Mouse (Mus musculus) hindbrain, embryonic 14.5 days (tissue): ENCODE results near the gene Greb1. TPM values are rescaled to one million over a fixed set of nuclear protein-coding genes. Genes with fewer than 3 reads are reported as not detected.

Experiments
- ATAC-seq: fragments of 200-750 bp; cut with Nextera tagmentation; 2 replicates; pipeline ENCODE4 v1.8.0; 2017; ENCODE audit warnings: moderate number of reproducible peaks, mild to moderate bottlenecking, moderate TSS enrichment, moderate library complexity; ENCODE audit not compliant: low FRiP score
- DNase-seq: peaks from one replicate; pipeline ENCODE4 v3.0.0-alpha.2; 2015; ENCODE audit warnings: low spot score
- H3K27ac ChIP-seq: fragments of 300-500 bp; sonication (generic); 2 replicates; pipeline ENCODE4 v1.5.1; 2014; ENCODE audit warnings: mild to moderate bottlenecking, moderate library complexity
- H3K27me3 ChIP-seq: fragments of 300-500 bp; sonication (generic); 2 replicates; pipeline ENCODE4 v1.6.1; 2014; ENCODE audit warnings: mild to moderate bottlenecking, low read length, mixed read lengths; ENCODE audit not compliant: control insufficient read depth, insufficient read depth
- H3K36me3 ChIP-seq: fragments of 300-500 bp; sonication (generic); replicated peaks from 2 replicates; pipeline ENCODE4 v1.6.1; 2014; ENCODE audit not compliant: control insufficient read depth, insufficient read depth
- H3K4me1 ChIP-seq: fragments of 300-500 bp; sonication (generic); replicated peaks from 2 replicates; pipeline ENCODE4 v1.6.1; 2014; ENCODE audit warnings: antibody characterized with exemption, low read length, mixed read lengths; ENCODE audit not compliant: control insufficient read depth, insufficient read depth
- H3K4me2 ChIP-seq: fragments of 300-500 bp; sonication (generic); replicated peaks from 2 replicates; pipeline ENCODE4 v1.6.1; 2014; ENCODE audit warnings: mild to moderate bottlenecking, moderate library complexity
- H3K4me3 ChIP-seq: fragments of 300-500 bp; sonication (generic); replicated peaks from 2 replicates; pipeline ENCODE4 v1.5.1; 2014; ENCODE audit warnings: mild to moderate bottlenecking, low read length
- H3K9ac ChIP-seq: fragments of 300-500 bp; sonication (generic); 2 replicates; pipeline ENCODE4 v1.6.1; 2014
- H3K9me3 ChIP-seq: fragments of 300-500 bp; sonication (generic); 2 replicates; pipeline ENCODE4 v1.6.1; 2016; ENCODE audit warnings: low read length; ENCODE audit not compliant: control insufficient read depth
- WGBS: fragments of 180-500 bp; shearing (Covaris S2); extraction: QIAGEN DNeasy Blood & Tissue Kit; methylation state at CpG from one replicate; pipeline ENCODE4 v1.1.7; 2014; 5-methylcytosine and 5-hydroxymethylcytosine counted together
- polyA plus RNA-seq: library from polyadenylated mRNA; unstranded; fragments of >200 nt; fragmentation: Nextera tagmentation; extraction: Ambion mirVana; gene quantifications from 2 replicates; pipeline ENCODE4 v1.2.1, GENCODE M21; 2014

Gene Greb1
- polyA plus RNA-seq, 1 experiment from 2014 or later: 0.88 TPM

DNA sequence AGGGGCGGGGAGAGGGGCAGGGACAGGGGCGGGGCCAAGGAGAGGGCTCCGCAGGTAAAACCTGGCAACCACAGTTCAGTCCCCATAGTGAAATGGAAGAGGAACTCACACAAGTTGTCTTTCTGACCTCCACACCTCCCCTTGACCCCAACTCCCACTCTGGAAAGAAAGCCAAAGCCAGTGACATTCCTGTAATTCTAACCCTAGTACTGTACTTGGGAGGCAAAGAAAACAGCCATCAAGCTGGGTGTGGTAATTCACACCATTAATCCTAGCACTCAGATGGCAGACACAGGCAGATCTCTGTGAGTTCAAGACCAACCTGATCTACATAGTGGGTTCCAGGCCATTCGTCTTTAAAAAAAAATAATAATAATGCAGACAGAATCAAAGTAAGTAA, 7.3 kb downstream of the Greb1 start:
- Histone ChIP-seq H3K27me3 (no peaks in the 10 kb centered on the region), H3K9ac (no peak overlapping the region), H3K4me1 (no peaks in the 10 kb centered on the region), H3K27ac (no peak overlapping the region), H3K36me3 (no peaks in the 10 kb centered on the region), H3K4me2 (no peak overlapping the region), H3K9me3 (no peaks in the 10 kb centered on the region), H3K4me3 (no peak overlapping the region)
- WGBS: 86% methylated on average over 4 of the region's 4 CpGs
- ATAC-seq (no peak), DNase-seq (no peak)

DNA sequence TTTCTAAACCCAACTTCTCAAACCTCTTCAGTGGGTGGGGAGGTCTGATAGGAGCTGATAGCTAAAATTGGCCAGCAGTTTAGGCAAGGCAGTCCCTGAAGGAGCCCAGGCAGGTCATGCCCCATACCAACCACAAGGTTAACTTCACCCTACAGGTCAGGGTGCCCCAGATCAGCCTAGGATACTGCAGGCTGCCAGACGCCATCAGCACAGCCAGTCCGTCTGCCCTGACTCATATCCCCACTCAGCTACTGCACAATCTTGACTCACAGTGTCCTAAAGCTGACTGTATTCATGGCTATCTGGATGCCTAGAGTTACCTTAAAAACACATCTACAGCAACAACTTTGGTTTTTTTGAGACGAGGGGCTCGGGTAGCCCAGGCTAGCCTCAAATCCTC, 10.2 kb downstream of the Greb1 start:
- WGBS: 31% methylated on average over 4 of the region's 4 CpGs
- H3K27ac ChIP-seq: no peak overlapping the region
- no peak overlapping the region for H3K4me2 ChIP-seq
- DNase-seq (no peak), ATAC-seq (no peak)
- H3K27me3 ChIP-seq: no peaks in the 10 kb centered on the region
- H3K36me3 ChIP-seq: no peaks in the 10 kb centered on the region
- H3K4me1 ChIP-seq: no peaks in the 10 kb centered on the region
- H3K9me3 ChIP-seq: no peaks in the 10 kb centered on the region
- H3K9ac ChIP-seq: no peak overlapping the region
- H3K4me3 ChIP-seq: no peak overlapping the region

DNA sequence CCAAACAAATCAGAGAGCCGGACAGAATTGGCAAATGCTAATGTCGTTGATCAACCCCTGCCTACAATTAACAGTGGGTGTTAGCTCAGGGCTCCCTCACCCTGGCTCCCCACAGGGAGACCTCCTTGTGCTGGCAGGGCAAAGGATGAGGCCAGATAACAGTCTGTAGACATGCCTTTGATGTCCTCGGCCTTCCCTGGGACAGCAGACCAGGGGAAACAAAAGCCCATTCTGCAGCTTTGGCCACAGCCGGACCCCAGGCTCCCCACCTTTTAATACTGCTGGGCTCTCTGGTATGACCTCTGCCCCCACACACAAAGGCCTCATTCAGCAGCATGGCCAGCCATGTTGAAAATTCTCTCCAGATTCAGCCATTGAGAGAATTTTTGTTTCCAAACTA, 10.9 kb downstream of the Greb1 start:
- 6% methylated on average over 4 of the region's 4 CpGs for WGBS
- no peaks in the 10 kb centered on the region for H3K4me1 ChIP-seq
- H3K9ac ChIP-seq: no peak overlapping the region
- no peak overlapping the region for H3K4me2 ChIP-seq
- no peaks in the 10 kb centered on the region for H3K9me3 ChIP-seq
- DNase-seq (no peak), ATAC-seq (no peak)
- no peak overlapping the region for H3K27ac ChIP-seq
- H3K36me3 ChIP-seq: no peaks in the 10 kb centered on the region
- H3K27me3 ChIP-seq: no peaks in the 10 kb centered on the region
- no peak overlapping the region for H3K4me3 ChIP-seq

DNA sequence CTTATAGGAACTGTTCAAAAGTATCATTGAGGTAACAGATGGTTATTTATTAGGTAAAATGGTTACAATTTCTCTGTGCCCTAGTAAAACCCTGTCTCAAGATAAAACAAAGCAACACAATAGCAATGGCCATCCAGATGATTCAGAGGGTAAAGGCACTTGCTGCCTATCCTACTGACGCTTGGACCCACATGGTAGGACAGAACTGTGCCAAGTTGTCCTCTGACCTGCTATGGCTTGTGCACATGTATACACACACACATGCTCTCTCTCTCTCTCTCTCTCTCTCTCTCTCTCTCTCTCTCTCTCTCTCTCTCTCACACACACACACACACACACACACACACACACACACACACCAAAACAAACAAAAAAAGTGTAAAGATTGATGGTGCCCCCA, 11.5 kb downstream of the Greb1 start:
- Histone ChIP-seq H3K4me3 (no peak overlapping the region), H3K36me3 (no peaks in the 10 kb centered on the region), H3K27me3 (no peaks in the 10 kb centered on the region), H3K9me3 (no peaks in the 10 kb centered on the region), H3K9ac (no peak overlapping the region), H3K4me2 (no peak overlapping the region), H3K4me1 (no peaks in the 10 kb centered on the region), H3K27ac (no peak overlapping the region)
- 7% methylated on average over 1 of the region's 1 CpGs for WGBS
- DNase-seq: no peak
- ATAC-seq: no peak

DNA sequence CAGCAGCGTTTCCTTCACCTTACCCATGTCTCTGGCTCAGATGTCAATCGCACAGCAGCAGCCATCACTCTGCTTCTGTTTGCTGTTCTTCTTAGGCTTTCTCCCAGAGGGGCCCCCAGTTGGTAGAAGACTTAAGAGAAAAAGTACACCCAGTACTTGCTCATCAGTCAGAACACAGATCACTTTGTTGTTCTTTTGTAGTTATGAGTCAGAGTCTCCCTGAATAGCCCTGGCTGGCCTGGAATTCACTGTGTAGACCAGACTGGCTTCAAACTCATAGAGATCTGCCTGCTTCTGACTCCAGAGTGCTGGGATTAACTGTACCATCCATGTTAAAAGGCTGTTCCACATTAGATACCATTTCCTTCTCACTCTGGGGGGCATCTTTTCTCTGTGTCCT, 12.1 kb downstream of the Greb1 start:
- Histone ChIP-seq H3K36me3 (no peaks in the 10 kb centered on the region), H3K27me3 (no peaks in the 10 kb centered on the region), H3K27ac (no peak overlapping the region), H3K4me1 (no peaks in the 10 kb centered on the region), H3K9me3 (no peaks in the 10 kb centered on the region), H3K9ac (no peak overlapping the region), H3K4me2 (no peak overlapping the region), H3K4me3 (no peak overlapping the region)
- no peak for DNase-seq
- no peak for ATAC-seq
- 42% methylated on average over 2 of the region's 2 CpGs for WGBS

DNA sequence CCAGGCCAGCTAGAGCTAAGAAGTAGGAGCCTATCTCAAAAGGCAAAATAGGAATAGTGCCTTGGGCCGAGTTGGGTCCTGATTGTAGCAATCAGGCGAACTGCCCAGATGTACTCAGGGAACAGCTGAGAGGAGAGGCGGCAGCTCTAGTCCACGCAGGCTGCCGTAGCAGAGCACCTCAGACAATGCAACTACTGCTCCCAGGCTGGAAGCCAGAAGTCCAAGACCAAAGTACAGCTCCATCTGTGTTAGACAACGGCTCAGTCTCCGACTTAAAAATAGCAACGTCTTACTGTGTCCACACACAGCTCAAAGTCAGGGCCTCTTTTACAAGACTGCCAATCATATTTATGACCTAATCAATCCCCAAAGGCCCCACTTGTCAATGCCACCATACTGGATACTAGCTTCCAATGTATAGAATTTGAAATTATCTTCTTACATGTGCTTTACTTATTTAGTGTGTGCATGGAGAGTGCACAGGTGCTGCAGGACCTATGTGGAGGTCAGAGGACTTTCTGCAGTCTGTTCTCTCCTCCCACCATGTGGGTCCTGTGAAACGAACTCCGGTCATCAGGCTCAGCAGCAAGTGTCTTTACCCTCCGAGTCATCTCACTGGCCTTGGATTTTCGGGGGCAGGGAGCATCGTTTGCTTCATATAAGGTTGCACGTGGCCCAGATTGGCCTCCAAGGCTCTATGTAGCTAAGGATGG, 19.5 kb downstream of the Greb1 start:
- Histone ChIP-seq H3K27ac (no peak overlapping the region), H3K4me1 (no peaks in the 10 kb centered on the region), H3K9me3 (no peaks in the 10 kb centered on the region), H3K27me3 (no peaks in the 10 kb centered on the region), H3K9ac (no peak overlapping the region), H3K4me3 (no peak overlapping the region), H3K36me3 (no peaks in the 10 kb centered on the region), H3K4me2 (no peak overlapping the region)
- DNase-seq (no peak), ATAC-seq (no peak)
- 86% methylated on average over 14 of the region's 14 CpGs for WGBS

DNA sequence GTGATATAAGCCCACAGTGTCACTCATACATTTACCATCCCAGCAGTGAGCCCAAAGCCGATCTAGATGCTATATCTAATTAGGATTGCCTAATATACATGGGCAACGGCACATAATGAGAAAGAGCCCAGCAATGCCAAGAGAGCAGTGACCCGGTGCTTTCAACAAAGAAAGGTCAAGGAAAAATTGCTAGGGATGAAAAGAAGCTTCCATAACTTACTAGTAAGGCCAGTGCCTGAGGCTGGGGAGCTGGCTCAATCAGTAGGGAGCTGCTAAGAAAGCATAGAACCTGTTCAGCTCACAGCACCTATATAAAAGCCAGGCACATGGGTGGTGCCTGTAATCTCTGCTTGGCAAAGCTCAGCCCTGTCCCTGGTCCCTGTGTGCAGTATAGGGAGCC, 20.4 kb downstream of the Greb1 start:
- no peaks in the 10 kb centered on the region for H3K9me3 ChIP-seq
- no peaks in the 10 kb centered on the region for H3K36me3 ChIP-seq
- H3K4me2 ChIP-seq: no peak overlapping the region
- no peaks in the 10 kb centered on the region for H3K27me3 ChIP-seq
- H3K27ac ChIP-seq: no peak overlapping the region
- ATAC-seq: no peak
- no peak overlapping the region for H3K4me3 ChIP-seq
- no peak for DNase-seq
- 69% methylated on average over 3 of the region's 3 CpGs for WGBS
- H3K4me1 ChIP-seq: no peaks in the 10 kb centered on the region
- no peak overlapping the region for H3K9ac ChIP-seq

DNA sequence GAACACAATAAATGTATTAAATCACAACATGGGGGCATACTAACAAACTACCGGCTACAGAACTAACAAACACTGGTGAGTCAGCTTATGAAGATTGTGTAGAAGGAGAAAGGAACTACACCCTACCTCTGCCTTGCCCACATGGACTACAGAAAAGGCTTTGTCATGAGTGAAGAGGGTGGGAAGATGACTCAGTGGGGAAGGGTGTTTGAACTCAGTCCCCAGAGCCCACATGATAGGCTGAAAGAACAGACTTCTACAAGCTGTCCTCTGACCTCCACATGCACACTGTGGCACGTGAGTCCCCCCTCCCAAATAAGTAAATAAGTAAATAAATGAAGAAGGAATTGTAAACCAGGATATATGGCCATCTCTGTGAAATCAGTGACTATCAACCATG, 21.5 kb downstream of the Greb1 start:
- Histone ChIP-seq H3K9ac (no peak overlapping the region), H3K4me2 (no peak overlapping the region), H3K27ac (no peak overlapping the region), H3K4me1 (no peaks in the 10 kb centered on the region), H3K4me3 (no peak overlapping the region), H3K36me3 (no peaks in the 10 kb centered on the region), H3K9me3 (no peaks in the 10 kb centered on the region), H3K27me3 (no peaks in the 10 kb centered on the region)
- ATAC-seq (no peak), DNase-seq (no peak)
- 75% methylated on average over 2 of the region's 2 CpGs for WGBS

DNA sequence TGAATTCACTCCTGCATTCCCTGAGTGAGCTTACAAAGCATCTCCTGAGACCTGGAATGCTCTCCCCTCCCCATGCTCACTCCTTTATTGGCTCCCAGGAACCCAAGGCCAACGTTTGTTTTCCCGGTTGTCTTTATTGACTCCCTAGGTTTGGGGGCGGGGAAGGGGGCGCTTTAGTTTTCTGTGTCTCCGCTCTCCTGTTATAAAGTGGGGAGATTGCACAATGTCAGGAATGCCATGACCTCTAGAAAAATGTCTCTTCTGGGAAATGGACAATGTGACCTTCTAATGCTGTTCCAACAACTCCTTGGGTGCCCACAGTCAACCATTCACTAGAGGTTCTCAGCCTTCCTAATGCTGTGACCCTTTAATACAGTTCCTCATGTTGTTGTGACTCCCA, 22.2 kb downstream of the Greb1 start:
- no peaks in the 10 kb centered on the region for H3K27me3 ChIP-seq
- H3K9me3 ChIP-seq: no peaks in the 10 kb centered on the region
- H3K4me2 ChIP-seq: no peak overlapping the region
- 65% methylated on average over 5 of the region's 5 CpGs for WGBS
- DNase-seq (no peak), ATAC-seq (no peak)
- no peak overlapping the region for H3K4me3 ChIP-seq
- H3K36me3 ChIP-seq: no peaks in the 10 kb centered on the region
- H3K27ac ChIP-seq: no peak overlapping the region
- H3K4me1 ChIP-seq: no peaks in the 10 kb centered on the region
- H3K9ac ChIP-seq: no peak overlapping the region

DNA sequence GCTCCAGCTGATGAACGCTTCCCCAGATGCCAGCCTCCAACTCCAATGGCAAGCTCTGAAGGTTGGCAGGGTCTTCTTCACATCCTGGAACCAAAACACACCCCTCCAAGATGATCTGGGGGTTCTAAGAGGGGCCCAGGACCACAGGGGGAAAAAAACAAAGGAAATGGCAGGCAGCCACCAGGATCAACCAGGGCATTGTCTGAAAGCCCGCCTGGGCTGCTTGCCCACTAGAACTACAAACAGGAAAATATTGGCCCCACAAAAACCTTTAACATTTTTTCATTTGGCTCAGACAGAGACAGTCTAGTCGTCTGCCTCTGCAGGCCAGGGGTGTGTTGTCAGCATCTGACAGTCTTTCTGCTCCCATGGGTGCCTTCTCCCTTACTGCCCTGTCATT, 25.3 kb downstream of the Greb1 start:
- H3K9ac ChIP-seq: no peak overlapping the region
- 76% methylated on average over 3 of the region's 3 CpGs for WGBS
- no peaks in the 10 kb centered on the region for H3K9me3 ChIP-seq
- H3K27me3 ChIP-seq: no peaks in the 10 kb centered on the region
- H3K4me3 ChIP-seq: no peak overlapping the region
- H3K27ac ChIP-seq: no peak overlapping the region
- H3K36me3 ChIP-seq: no peaks in the 10 kb centered on the region
- ATAC-seq (no peak), DNase-seq (no peak)
- no peaks in the 10 kb centered on the region for H3K4me1 ChIP-seq
- no peak overlapping the region for H3K4me2 ChIP-seq
